Mouse (Mus musculus): Measurements from ENCODE around the gene Arrdc4. TPM values are rescaled to one million over a fixed set of nuclear protein-coding genes. Genes with fewer than 3 reads are reported as not detected.

Arrdc4 gene
- total and polyA plus RNA-seq, 3 experiments, result not detected

- Histone ChIP-seq H3K9ac (ENCODE audit: insufficient read depth, low read depth) (no peak overlapping the region), H3K9me3 (replicated peaks; ENCODE audit: low read length) (peaks cover 80% of the 10 kb centered on the region), H3K4me2 (ENCODE audit: insufficient read depth, low read depth, poor library complexity, severe bottlenecking) (no peak overlapping the region), H3K79me2 (replicated peaks; ENCODE audit: control insufficient read depth, extremely low read depth, insufficient read depth, poor library complexity, severe bottlenecking) (no peaks in the 10 kb centered on the region), H3K4me3 (replicated peaks in 1 of 3; ENCODE audit: low read depth in 2 of 3, low read length in 2 of 3, poor library complexity in 1 of 3) (no peak overlapping the region), H3K27ac (ENCODE audit: insufficient read depth, low read depth) (no peak overlapping the region), H3K36me3 (replicated peaks in 1 of 2; ENCODE audit: control insufficient read depth in 1 of 2, insufficient read depth in 1 of 2, low read length in 1 of 2) (no peaks in the 10 kb centered on the region), H3K27me3 (replicated peaks) (no peaks in the 10 kb centered on the region), H3K4me1 (ENCODE audit: control insufficient read depth in 1 of 2, insufficient read depth in 2 of 2) (no peaks in the 10 kb centered on the region)
- dilution Hi-C loops (cut with MboI; ENCODE audit: extremely low pct_ligation_motif_present, extremely low pct_unique_long_range_greater_than_20kb, low sequenced_read_pairs) (no loop called here), in situ Hi-C loops (cut with MboI; ENCODE audit: low pct_ligation_motif_present, low pct_unique_long_range_greater_than_20kb, low sequenced_read_pairs) (no loop called here)
- TF ChIP-seq ZKSCAN1 (IDR thresholded peaks at IDR 0.05; ENCODE audit: borderline replicate concordance, low read depth, low read length), result no peak
- TF ChIP-seq TBP (conservative IDR thresholded peaks at IDR 0.05; ENCODE audit: low read depth, low read length), result no peak
- TF ChIP-seq GABPA (IDR thresholded peaks at IDR 0.05; ENCODE audit: insufficient replicate concordance, low read depth, low read length), result no peak
- TF ChIP-seq MAX (IDR thresholded peaks at IDR 0.05; ENCODE audit: low read length), result no peak
- no peak for TF ChIP-seq TCF12 (IDR thresholded peaks at IDR 0.05; ENCODE audit: low read depth, low read length)
- no peak for TF ChIP-seq USF2 (conservative IDR thresholded peaks at IDR 0.05; ENCODE audit: low read depth, low read length)
- no peak for TF ChIP-seq SMC3 (IDR thresholded peaks at IDR 0.05; ENCODE audit: low read depth, low read length)
- no peak for DNase-seq (ENCODE audit: extremely low read depth)
These were observed 27.5 kb downstream of the Arrdc4 start for GRCm38 (mm10) chr7:68721520-68721919.

- Histone ChIP-seq H3K27ac (ENCODE audit: insufficient read depth, low read depth) (no peak overlapping the region), H3K79me2 (replicated peaks; ENCODE audit: control insufficient read depth, extremely low read depth, insufficient read depth, poor library complexity, severe bottlenecking) (no peaks in the 10 kb centered on the region), H3K9ac (ENCODE audit: insufficient read depth, low read depth) (no peak overlapping the region), H3K4me3 (replicated peaks in 1 of 3; ENCODE audit: low read depth in 2 of 3, low read length in 2 of 3, poor library complexity in 1 of 3) (no peak overlapping the region), H3K4me1 (ENCODE audit: control insufficient read depth in 1 of 2, insufficient read depth in 2 of 2) (no peaks in the 10 kb centered on the region), H3K36me3 (replicated peaks in 1 of 2; ENCODE audit: control insufficient read depth in 1 of 2, insufficient read depth in 1 of 2, low read length in 1 of 2) (no peaks in the 10 kb centered on the region), H3K4me2 (ENCODE audit: insufficient read depth, low read depth, poor library complexity, severe bottlenecking) (no peak overlapping the region), H3K27me3 (replicated peaks) (no peaks in the 10 kb centered on the region), H3K9me3 (replicated peaks; ENCODE audit: low read length) (peaks cover 74% of the 10 kb centered on the region)
- in situ Hi-C loops (cut with MboI; ENCODE audit: low pct_ligation_motif_present, low pct_unique_long_range_greater_than_20kb, low sequenced_read_pairs), result no loop called here
- TF ChIP-seq PAX5 (IDR thresholded peaks at IDR 0.05; ENCODE audit: low read length), result no peak
- TF ChIP-seq E2F4 (IDR thresholded peaks at IDR 0.05; ENCODE audit: insufficient replicate concordance, low read depth, low read length), result no peak
- TF ChIP-seq SMC3 (IDR thresholded peaks at IDR 0.05; ENCODE audit: low read depth, low read length), result no peak
- TF ChIP-seq POLR2A (IDR thresholded peaks at IDR 0.05; ENCODE audit: low read depth, low read length), result no peak
- TF ChIP-seq KAT2A (IDR thresholded peaks at IDR 0.05; ENCODE audit: insufficient replicate concordance, low read length), result no peak
- no peak for TF ChIP-seq NELFE (IDR thresholded peaks at IDR 0.05; ENCODE audit: low read depth, low read length)
- TF ChIP-seq USF2 (conservative IDR thresholded peaks at IDR 0.05; ENCODE audit: low read depth, low read length), result no peak
- no peak for TF ChIP-seq RCOR1 (conservative IDR thresholded peaks at IDR 0.05; ENCODE audit: low read depth, low read length)
- no peak for TF ChIP-seq UBTF (IDR thresholded peaks at IDR 0.05; ENCODE audit: low read depth, low read length)
- TF ChIP-seq MAX (IDR thresholded peaks at IDR 0.05; ENCODE audit: low read length), result no peak
- TF ChIP-seq MYC (IDR thresholded peaks at IDR 0.05; ENCODE audit: low read depth, low read length), result no peak
- TF ChIP-seq ELF1 (IDR thresholded peaks at IDR 0.05; ENCODE audit: low read depth, low read length), result no peak
- TF ChIP-seq ETS1 (conservative IDR thresholded peaks at IDR 0.05; ENCODE audit: low read depth, low read length), result no peak
- TF ChIP-seq ZKSCAN1 (IDR thresholded peaks at IDR 0.05; ENCODE audit: borderline replicate concordance, low read depth, low read length), result no peak
- dilution Hi-C loops (cut with MboI; ENCODE audit: extremely low pct_ligation_motif_present, extremely low pct_unique_long_range_greater_than_20kb, low sequenced_read_pairs), result no loop called here
- no peak for DNase-seq (ENCODE audit: extremely low read depth)
These were observed 31.1 kb downstream of the Arrdc4 start for GRCm38 (mm10) chr7:68717988-68718387.

All from CH12.LX (cell line).